Mouse (Mus musculus) subcutaneous adipose tissue, adult 2 months (tissue): ENCODE data around the gene Npepps. TPM values are rescaled to one million over a fixed set of nuclear protein-coding genes. Genes with fewer than 3 reads are reported as not detected.

Source experiments
- polyA plus RNA-seq: library from polyadenylated mRNA; depleted of rRNA; stranded (reverse); fragments of >200 nt; gene quantifications from 2 replicates; pipeline ENCODE4 v1.2.3, GENCODE M21; 2012; ENCODE audit warnings: low replicate concordance; rRNA removed

The Npepps gene
- 25.9 and 28.6 TPM in 2 replicates for polyA plus RNA-seq

GRCm38 (mm10) chr11:97280216-97280861 lies at the start of gene Npepps:
Gene Npepps, minus strand, starts transcription at chr11:97280638.

GRCm38 (mm10) chr11:97315504-97316503 lies 35.4 kb upstream of the Npepps start, which contains the start of gene Mrpl45:
Gene Mrpl45, plus strand, starts transcription at chr11:97315716.

GRCm38 (mm10) chr11:97187764-97188642 lies 92.4 kb downstream of the Npepps start, which contains the start of gene Kpnb1:
Gene Kpnb1, minus strand, starts transcription at chr11:97187881.

Other genes with a start within 250 kb of the Npepps start
- gene Lrrc46, start 239.2 kb downstream of the Npepps start, polyA plus RNA-seq: 0.14 and 0.67 TPM in 2 replicates
- gene Mrpl10, start 239.1 kb downstream of the Npepps start, polyA plus RNA-seq: 103 and 129 TPM in 2 replicates
- 8.3 and 14.0 TPM in 2 replicates for gene Osbpl7, start 230.0 kb downstream of the Npepps start, polyA plus RNA-seq
- 0.62 and 0.93 TPM in 2 replicates for gene Tbx21, start 165.3 kb downstream of the Npepps start, polyA plus RNA-seq
- 28.1 and 29.7 TPM in 2 replicates for gene Tbkbp1, start 129.1 kb downstream of the Npepps start, polyA plus RNA-seq
- 44.2 and 69.4 TPM in 2 replicates for gene Kpnb1, start 92.8 kb downstream of the Npepps start, polyA plus RNA-seq
- gene Mrpl45, start 35.1 kb upstream of the Npepps start, polyA plus RNA-seq: 16.2 and 17.0 TPM in 2 replicates
- 0.01 and 0.09 TPM in 2 replicates for gene Gpr179, start 71.4 kb upstream of the Npepps start, polyA plus RNA-seq
- 7.7 and 11.8 TPM in 2 replicates for gene Socs7, start 81.9 kb upstream of the Npepps start, polyA plus RNA-seq
- gene Arhgap23, start 134.9 kb upstream of the Npepps start, polyA plus RNA-seq: 40.7 and 53.5 TPM in 2 replicates
- gene 4933428G20Rik, start 219.7 kb upstream of the Npepps start, polyA plus RNA-seq: not detected in 2 replicates